In genomic region chr2:73003049-73003448, GRCm38 (mm10) we compare ENCODE assay signal across 9 mouse cellular contexts. TPM values are rescaled to one million over a fixed set of nuclear protein-coding genes. Genes with fewer than 3 reads are reported as not detected.
DNase-seq lines count a peak whose midpoint lies in the region; ATAC-seq and TF ChIP-seq lines count a peak whose summit lies in the region.
"Had no signal": no experiment of that assay in that cellular context is flagged by ENCODE, and none has a peak within 500 bp of the region (broad histone marks: within the 10 kb centered on the region; RNA-seq: fewer than 3 reads in every experiment).

No protein-coding gene starts in this region.

- H3K36me3 ChIP-seq in hindbrain, embryonic 16.5 days (ENCODE audit: control insufficient read depth, insufficient read depth, low read length) = no peaks in the 10 kb centered on the region
- H3K36me3 ChIP-seq in lung, postnatal 0 days (ENCODE audit: insufficient read depth, low read length) = no peaks in the 10 kb centered on the region
- no peaks in the 10 kb centered on the region for H3K36me3 ChIP-seq in stomach, embryonic 16.5 days (ENCODE audit: control insufficient read depth, insufficient read depth, low read length)

- peaks cover 12% of the 10 kb centered on the region for H3K4me1 ChIP-seq in hindbrain, embryonic 16.5 days (ENCODE audit: control insufficient read depth, insufficient read depth, low read depth, low read length)
- H3K4me1 ChIP-seq in lung, postnatal 0 days (ENCODE audit: insufficient read depth, low read depth, low read length) = peaks cover 8% of the 10 kb centered on the region
- peaks cover 19% of the 10 kb centered on the region for H3K4me1 ChIP-seq in stomach, embryonic 16.5 days (ENCODE audit: control insufficient read depth, insufficient read depth, low read length)

- no peak for TF ChIP-seq CTCF in gastrocnemius, adult 2 months (IDR thresholded peaks at IDR 0.05)
- TF ChIP-seq CTCF in lung, postnatal 0 days (IDR thresholded peaks at IDR 0.05) = no peak

- H3K9ac ChIP-seq in hindbrain, embryonic 16.5 days (ENCODE audit: low read depth, low read length) = no peak overlapping the region
- no peak overlapping the region for H3K9ac ChIP-seq in lung, postnatal 0 days (replicated peaks; ENCODE audit: low read depth)
- no peak overlapping the region for H3K9ac ChIP-seq in stomach, embryonic 16.5 days (ENCODE audit: low read length)

- H3K9me3 ChIP-seq in hindbrain, embryonic 16.5 days (ENCODE audit: control insufficient read depth, low read length) = no peaks in the 10 kb centered on the region
- H3K9me3 ChIP-seq in lung, postnatal 0 days (ENCODE audit: low read length) = no peaks in the 10 kb centered on the region
- 0 out of 2 replicates have a peak, but pooled peaks cover 2% of the 10 kb centered on the region for H3K9me3 ChIP-seq in stomach, embryonic 16.5 days (replicated peaks; ENCODE audit: control insufficient read depth, low read length)

- ATAC-seq in CD4-positive, CD25-positive, alpha-beta regulatory T cell, adult 4 months = peak; percentile 79
- no peak for ATAC-seq in hindbrain, embryonic 16.5 days
- no peak for ATAC-seq in lung, postnatal 0 days
- ATAC-seq in stomach, embryonic 16.5 days (ENCODE audit: insufficient read depth, low FRiP score) = no peak

- TF ChIP-seq EP300 in lung, postnatal 0 days (IDR thresholded peaks at IDR 0.05) = no peak

- WGBS in hindbrain, embryonic 16.5 days = 57% methylated on average over 11 of the region's 12 CpGs
- WGBS in lung, postnatal 0 days = 37% methylated on average over 10 of the region's 12 CpGs
- 35% methylated on average over 12 of the region's 12 CpGs for WGBS in stomach, embryonic 16.5 days

- H3K4me2 ChIP-seq in hindbrain, embryonic 16.5 days (ENCODE audit: low read length) = 0 out of 2 replicates have a peak overlapping the region, but pooled peaks have one; percentile 13
- H3K4me2 ChIP-seq in lung, postnatal 0 days (replicated peaks; ENCODE audit: low read depth, low read length) = peak overlapping the region; percentile 57
- H3K4me2 ChIP-seq in stomach, embryonic 16.5 days (ENCODE audit: low read depth, low read length) = peak overlapping the region; percentile 53

- intact Hi-C loops in gastrocnemius, adult 2 months (cut with DNase I) = loop anchor here (2.0 to 5.0 kb wide), 2 partner anchors 20 to 44 kb away; no protein-coding TSS in a partner anchor
- intact Hi-C loops in left cerebral cortex, postnatal 14 days (cut with DNase I) = no loop called here

- peak overlapping the region; percentile 73 for H3K4me3 ChIP-seq in gastrocnemius, adult 2 months
- no peak overlapping the region for H3K4me3 ChIP-seq in hindbrain, embryonic 16.5 days (ENCODE audit: low read length)
- no peak overlapping the region for H3K4me3 ChIP-seq in lung, postnatal 0 days (ENCODE audit: low read depth, low read length)
- no peak overlapping the region for H3K4me3 ChIP-seq in stomach, embryonic 16.5 days (replicated peaks; ENCODE audit: low read length)

- peak overlapping the region; percentile 88 for H3K27ac ChIP-seq in gastrocnemius, adult 2 months
- peak overlapping the region; percentile 48; the same call in 1 of the 2 replicates for H3K27ac ChIP-seq in hindbrain, embryonic 16.5 days (ENCODE audit: low read depth, low read length)
- peak overlapping the region; percentile 92 for H3K27ac ChIP-seq in lung, postnatal 0 days (ENCODE audit: low read length)
- H3K27ac ChIP-seq in stomach, embryonic 16.5 days (ENCODE audit: low read length) = peak overlapping the region; percentile 93

- peak; percentile 41 for DNase-seq in 3T3-L1 (ENCODE audit: low read depth, low spot score)
- DNase-seq in gastrocnemius, adult 2 months = peak; percentile 72
- peak; percentile 48 for DNase-seq in lung, postnatal 0 days (ENCODE audit: low spot score)
- DNase-seq in left cerebral cortex, postnatal 14 days (ENCODE audit: low spot score in 2 of 2) = no peak
- DNase-seq in right cerebral cortex, adult 2 months (ENCODE audit: low spot score in 2 of 2) = no peak

- H3K27me3 ChIP-seq in hindbrain, embryonic 16.5 days (replicated peaks; ENCODE audit: control insufficient read depth, insufficient read depth, low read length) = no peaks in the 10 kb centered on the region
- H3K27me3 ChIP-seq in lung, postnatal 0 days (replicated peaks; ENCODE audit: insufficient read depth, low read length) = no peaks in the 10 kb centered on the region
- no peaks in the 10 kb centered on the region for H3K27me3 ChIP-seq in stomach, embryonic 16.5 days (ENCODE audit: control insufficient read depth, insufficient read depth, low read length)

RNA-seq across cellular contexts. Expression of gene Gm11084, which starts 16.5 kb away (rescaled TPM):
- not detected for polyA plus RNA-seq in CD4-positive, CD25-positive, alpha-beta regulatory T cell, adult 4 months (2017; shearing (Covaris generic))
- not detected for total RNA-seq in gastrocnemius, adult 2 months (2021)
- polyA plus RNA-seq in hindbrain, embryonic 16.5 days (2015; fragmentation: Nextera tagmentation; extraction: Ambion mirVana) = not detected in 2 replicates
- not detected in 2 replicates for polyA plus RNA-seq in lung, postnatal 0 days (2015; fragmentation: Nextera tagmentation; extraction: Ambion mirVana)
- not detected in 2 replicates for polyA plus RNA-seq in stomach, embryonic 16.5 days (2015; fragmentation: Nextera tagmentation; extraction: Ambion mirVana)
- total RNA-seq in left cerebral cortex, postnatal 14 days (2021) = not detected
- polyA plus RNA-seq: large intestine, adult 2 months had no signal

RNA-seq across cellular contexts. Expression of gene Sp3, which starts 22.8 kb away (rescaled TPM):
- polyA plus RNA-seq in CD4-positive, CD25-positive, alpha-beta regulatory T cell, adult 4 months (2017; shearing (Covaris generic)) = 10 to 100 TPM; 52.0 to 71.4 TPM
- total RNA-seq in gastrocnemius, adult 2 months (2021) = 10 to 100 TPM; 20.7 to 23.2 TPM
- 30.0 and 31.2 TPM in 2 replicates for polyA plus RNA-seq in hindbrain, embryonic 16.5 days (2015; fragmentation: Nextera tagmentation; extraction: Ambion mirVana)
- 36.1 and 41.3 TPM in 2 replicates for polyA plus RNA-seq in lung, postnatal 0 days (2015; fragmentation: Nextera tagmentation; extraction: Ambion mirVana)
- polyA plus RNA-seq in stomach, embryonic 16.5 days (2015; fragmentation: Nextera tagmentation; extraction: Ambion mirVana) = 48.6 and 50.8 TPM in 2 replicates
- total RNA-seq in left cerebral cortex, postnatal 14 days (2021) = 10 to 100 TPM; 50.5 to 55.5 TPM

Comparison
In these comparisons a context has a peak if more than half of its experiments do, and no peak if none do; other contexts are left out.
1. DNase-seq: peak in 3T3-L1 (single experiment), gastrocnemius, adult 2 months (single experiment) and lung, postnatal 0 days (single experiment); none in left cerebral cortex, postnatal 14 days (0 of 2) and right cerebral cortex, adult 2 months (0 of 2).
2. Peak in every context shown above with its lines, with median percentiles within 50 percentile points of each other: H3K27ac ChIP-seq and H3K4me2 ChIP-seq.